Mouse (Mus musculus) embryonic fibroblast, embryonic 13.5 days (primary cell): ENCODE results near the gene Sv2c.

Source experiments
- CTCF ChIP-seq: IDR thresholded peaks from 2 replicates; pipeline ENCODE4 v1.5.1; 2011; ENCODE audit warnings: mild to moderate bottlenecking, control low read depth, low read length, moderate library complexity, borderline replicate concordance; ENCODE audit not compliant: insufficient read depth
- POLR2A ChIP-seq: IDR thresholded peaks from 2 replicates; pipeline ENCODE4 v1.6.1; 2011; ENCODE audit warnings: low read depth, mild to moderate bottlenecking, control low read depth, low read length, moderate library complexity

- TF ChIP-seq POLR2A (no peak), CTCF (no peak)
Observed at GRCm38 (mm10) chr13:95964226-95964625, 168.2 kb downstream of the Sv2c start.
